Mouse (Mus musculus): Measurements from ENCODE around the gene Zhx3.

DNA sequence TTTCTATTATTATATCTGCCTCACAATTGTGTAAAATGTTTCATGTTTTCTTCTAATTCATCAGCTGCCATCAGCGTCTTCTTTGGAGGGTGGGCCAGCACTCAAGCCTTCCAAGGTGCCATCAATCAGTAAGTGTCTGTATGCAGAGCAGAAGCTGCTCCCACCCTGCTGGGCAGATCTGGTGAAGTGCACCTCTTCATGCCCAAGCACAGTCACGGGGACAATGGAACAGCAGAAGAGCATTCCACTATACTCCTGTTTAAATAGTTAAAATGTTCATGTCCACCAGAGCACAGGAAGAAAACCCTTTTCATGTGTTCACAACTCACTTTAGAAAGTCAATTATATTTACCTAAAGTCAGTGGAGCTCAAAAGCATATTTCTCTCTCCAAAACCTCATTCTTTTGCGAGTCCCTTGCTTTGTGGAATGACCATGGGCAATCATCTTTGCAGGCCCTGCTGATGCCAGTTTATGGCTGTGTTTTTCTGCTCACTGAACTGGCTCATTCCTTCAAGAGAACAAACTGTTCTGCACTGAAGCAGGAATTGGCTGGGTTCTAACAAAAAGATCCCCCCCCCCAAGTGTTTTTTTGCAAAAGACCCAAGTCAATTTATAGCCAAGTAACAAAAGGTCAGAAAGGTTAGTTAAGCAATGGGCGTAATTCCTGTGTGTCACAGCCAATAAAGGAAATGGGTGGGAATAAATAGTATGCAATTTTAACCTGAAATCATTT, 67.8 kb downstream of the Zhx3 start:
- TF ChIP-seq ZNF384 (IDR thresholded peaks at IDR 0.05; ENCODE audit: low read depth, low read length) (no peak), ZC3H11A (IDR thresholded peaks at IDR 0.05; ENCODE audit: borderline replicate concordance, low read depth, low read length) (no peak), HCFC1 (IDR thresholded peaks at IDR 0.05; ENCODE audit: borderline replicate concordance, insufficient read depth, low read length) (no peak), MAFK (IDR thresholded peaks at IDR 0.05; ENCODE audit: insufficient read depth, low read depth, low read length) (no peak), CHD2 (IDR thresholded peaks at IDR 0.05; ENCODE audit: low read depth, low read length) (no peak)
